Mouse (Mus musculus) retina, postnatal 7 days (tissue): ENCODE measurements at regions not wholly inside any gene's neighbourhood (a gene's known extent, or its start where the extent isn't known, plus 50 kb on each side); places are given as distances from the start of the nearest gene placed in this dataset.

ENCODE experiments used
- DNase-seq: peaks from one replicate; pipeline ENCODE4 v3.0.0-alpha.2; 2012; ENCODE audit warnings: low read depth, low spot score

DNA sequence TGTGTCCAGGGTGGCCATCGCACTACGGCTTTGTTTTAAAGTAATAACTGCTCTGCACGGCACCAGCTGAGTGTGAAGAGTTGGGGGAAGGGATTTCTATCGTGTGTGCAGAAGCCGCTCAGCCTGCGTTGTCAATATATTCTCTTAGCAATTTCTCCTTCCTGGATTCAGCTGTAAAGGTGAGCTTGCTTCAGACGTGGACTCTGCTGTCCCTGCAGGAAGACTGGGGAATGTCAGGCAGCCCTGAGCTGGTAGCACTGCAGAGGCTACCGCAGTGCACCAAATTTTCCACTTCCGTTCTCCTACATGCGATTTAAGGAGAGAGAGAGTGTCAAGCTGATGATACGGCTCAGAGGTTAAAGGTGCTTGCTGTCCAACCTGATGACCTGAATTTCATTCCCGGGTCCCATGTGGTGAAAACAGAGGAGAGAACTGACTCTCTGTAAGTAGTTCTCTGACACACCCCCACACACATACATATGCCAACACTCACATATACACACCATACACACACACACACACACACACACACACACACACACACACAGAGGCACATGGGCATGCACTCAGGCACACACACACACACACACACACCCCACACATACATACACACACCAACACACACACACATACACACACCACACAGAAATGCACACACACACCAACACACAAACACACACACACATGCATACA, 59.9 kb upstream of the Prelid3b start:
- DNase-seq = no peak

DNA sequence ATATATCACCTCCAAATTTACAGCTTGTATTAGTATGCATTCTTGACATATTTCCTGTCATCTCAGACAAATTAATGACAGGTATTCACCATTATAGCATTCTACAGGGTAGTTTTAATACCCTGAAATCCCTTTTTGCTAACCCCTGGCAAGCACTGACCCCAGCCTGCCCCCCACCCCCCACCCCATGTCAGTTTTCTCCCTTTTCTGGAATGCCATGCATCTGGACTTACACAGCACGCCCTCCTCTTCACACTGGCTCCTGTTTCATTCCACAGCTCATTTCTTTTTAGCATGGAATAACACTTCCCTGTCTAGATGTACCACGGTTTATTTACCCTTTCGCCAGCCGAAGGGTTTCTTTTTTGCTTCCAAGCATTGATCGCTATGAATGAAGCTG, 67.8 kb upstream of the Prelid3b start:
- DNase-seq = no peak

DNA sequence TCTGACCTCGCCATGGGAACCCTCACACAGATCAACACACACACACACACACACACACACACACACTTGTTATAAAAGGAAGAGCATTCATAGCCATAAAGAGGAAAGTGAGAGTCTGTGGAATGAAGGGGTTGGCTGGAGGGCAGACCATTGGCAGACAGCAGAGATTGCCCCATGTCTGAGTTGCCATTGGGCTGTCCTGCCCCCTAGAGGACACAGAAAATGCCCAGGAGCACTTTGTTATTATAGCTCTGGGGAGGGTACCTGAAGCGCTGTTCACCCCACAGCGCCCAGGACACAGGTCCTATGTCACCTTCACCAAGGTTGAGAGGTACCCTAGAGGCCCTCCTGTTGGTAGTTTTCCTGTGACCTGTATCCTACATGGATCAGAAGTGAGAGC, 74.3 kb upstream of the Prelid3b start:
- DNase-seq = no peak

DNA sequence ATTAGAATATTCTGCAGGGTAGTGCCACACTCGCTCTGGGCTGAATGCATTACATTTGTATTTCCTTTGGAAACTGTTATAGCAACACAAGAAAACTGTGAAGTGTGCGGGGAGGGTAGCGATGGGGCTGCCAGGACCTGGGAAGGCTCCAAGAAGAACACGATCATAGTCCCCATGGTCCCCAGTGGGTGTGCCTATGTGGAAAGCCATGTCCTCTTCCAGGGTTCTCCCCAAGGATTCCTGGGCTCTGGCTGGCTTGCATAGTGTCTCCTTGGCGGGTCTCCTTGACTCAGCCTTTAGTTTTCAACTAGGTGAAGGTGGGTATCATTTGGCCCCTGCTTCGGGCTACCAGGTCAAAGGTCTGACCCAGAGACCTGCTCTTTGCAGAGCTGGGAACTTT, 74.8 kb upstream of the Prelid3b start:
- DNase-seq = no peak

DNA sequence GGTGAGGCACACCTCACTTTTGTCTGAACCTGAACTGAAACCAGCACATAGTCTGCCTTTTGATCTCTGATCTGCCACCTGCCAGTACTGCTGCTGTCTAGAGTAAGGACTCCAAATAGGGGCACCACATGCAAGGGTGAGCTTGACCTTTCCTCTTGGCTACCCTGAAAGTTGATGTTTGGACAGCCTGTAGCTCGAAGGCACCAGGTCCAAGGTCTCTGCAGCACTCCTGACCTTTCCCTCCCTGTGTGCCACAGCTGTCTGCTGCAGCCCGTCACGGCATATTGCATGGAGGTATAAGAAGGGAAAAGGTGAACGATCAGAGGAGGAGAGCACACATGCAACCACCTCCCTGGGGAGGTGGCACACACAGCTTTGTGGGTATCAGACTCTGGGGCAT, 75.9 kb upstream of the Prelid3b start:
- DNase-seq = no peak

DNA sequence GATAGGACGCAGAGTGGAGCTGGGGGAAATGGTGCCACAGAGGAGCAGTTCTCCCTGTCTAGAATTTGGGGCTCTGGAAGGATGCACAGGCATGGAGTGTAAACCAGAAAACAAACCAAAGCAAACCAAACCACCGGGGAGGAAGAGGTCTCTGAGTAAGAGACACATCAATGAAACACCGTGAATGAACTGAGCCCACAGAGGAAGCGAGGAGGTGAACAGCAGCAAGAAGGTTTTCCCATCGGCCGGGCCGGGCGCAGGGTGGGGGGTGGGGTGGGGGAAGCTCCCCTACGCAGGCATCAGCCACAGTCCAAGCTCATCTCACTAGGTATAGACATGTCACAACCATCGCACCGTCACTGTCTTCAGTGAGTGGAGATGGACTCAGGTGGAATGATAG, 82.9 kb upstream of the Prelid3b start:
- DNase-seq = no peak

GRCm38 (mm10) chr2:174561828-174562429, 81.4 kb upstream of the Zfp831 start:
- peak; percentile 31 for DNase-seq

DNA sequence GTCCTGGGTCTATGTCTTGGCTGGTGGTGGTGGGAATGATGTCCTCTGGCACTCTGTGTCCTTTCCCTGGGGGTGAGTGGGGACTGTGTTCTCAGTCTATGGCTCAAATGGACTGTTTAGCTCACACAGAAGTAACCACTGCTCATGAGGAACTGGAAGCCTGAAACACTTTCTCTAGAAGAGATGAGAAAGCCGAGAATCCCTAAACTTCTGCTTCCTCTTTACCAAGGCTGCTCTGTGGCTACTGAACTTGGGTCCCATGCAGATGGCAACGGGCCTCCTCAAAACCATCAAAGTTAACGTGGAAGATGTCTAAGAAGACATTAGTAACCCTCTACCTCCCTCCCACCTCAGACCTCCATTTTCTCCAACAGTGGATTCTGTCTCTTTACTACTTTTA, 79.4 kb upstream of the Zfp831 start:
- DNase-seq = no peak

GRCm38 (mm10) chr2:174564817-174565216, 78.5 kb upstream of the Zfp831 start:
- DNase-seq = no peak

- no peak for DNase-seq
These were observed 77.4 kb upstream of the Zfp831 start for GRCm38 (mm10) chr2:174565891-174566290.

- no peak for DNase-seq
These were observed 76.6 kb upstream of the Zfp831 start for GRCm38 (mm10) chr2:174566752-174567151.

DNA sequence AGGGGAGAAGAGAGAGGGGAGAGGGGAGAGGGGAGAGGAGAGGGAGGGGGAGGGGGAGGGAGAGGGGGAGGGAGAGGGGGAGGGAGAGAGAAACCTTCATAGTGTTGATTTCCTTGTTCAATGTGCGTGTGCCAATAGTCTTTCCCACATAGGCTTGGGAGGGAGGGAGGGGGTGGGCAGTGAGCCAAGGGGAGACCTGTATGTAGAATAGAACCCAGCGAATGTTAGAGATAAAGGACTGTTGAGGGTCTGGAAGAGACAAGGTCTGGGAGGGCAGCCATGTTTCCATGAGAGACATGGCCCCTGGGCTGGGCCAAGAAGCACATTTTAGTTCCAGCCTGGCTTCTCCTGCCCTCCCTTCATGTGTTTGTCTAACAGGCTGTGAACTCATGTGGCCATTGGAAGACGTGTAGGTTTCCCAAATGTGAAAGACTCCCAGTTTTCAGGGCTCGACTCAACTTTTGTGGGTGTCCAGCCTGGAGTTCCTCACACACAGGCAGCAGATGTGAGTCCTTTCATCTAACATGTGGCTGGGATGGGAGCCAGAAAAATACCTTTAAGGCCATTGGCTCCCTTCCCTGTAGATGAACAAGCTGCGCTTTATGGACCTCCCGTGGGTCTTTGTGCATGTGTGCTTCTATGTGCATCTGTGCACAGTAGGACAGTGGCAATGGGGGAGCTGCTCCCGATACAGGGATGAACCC, 68.4 kb upstream of the Zfp831 start:
- DNase-seq = no peak

DNA sequence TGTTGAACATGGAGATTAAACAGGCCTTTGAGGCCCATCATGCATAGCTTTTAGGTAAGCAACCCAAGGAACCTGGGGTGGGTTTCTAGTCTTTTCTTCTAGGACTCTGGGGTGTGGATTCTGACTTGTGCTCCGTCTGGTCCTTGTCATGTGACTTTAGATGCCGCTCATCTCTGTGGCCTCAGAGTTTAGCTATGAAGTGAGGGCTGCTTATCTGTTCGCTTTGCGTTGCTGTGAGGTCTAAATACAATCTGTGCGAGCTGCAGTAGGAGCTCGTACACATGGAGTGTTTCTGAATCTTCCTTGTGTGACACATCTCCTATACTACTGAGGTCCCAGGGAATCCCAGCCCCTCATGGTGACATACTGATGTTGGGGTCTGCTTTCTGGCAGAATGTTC, 67.8 kb upstream of the Zfp831 start:
- no peak for DNase-seq

DNA sequence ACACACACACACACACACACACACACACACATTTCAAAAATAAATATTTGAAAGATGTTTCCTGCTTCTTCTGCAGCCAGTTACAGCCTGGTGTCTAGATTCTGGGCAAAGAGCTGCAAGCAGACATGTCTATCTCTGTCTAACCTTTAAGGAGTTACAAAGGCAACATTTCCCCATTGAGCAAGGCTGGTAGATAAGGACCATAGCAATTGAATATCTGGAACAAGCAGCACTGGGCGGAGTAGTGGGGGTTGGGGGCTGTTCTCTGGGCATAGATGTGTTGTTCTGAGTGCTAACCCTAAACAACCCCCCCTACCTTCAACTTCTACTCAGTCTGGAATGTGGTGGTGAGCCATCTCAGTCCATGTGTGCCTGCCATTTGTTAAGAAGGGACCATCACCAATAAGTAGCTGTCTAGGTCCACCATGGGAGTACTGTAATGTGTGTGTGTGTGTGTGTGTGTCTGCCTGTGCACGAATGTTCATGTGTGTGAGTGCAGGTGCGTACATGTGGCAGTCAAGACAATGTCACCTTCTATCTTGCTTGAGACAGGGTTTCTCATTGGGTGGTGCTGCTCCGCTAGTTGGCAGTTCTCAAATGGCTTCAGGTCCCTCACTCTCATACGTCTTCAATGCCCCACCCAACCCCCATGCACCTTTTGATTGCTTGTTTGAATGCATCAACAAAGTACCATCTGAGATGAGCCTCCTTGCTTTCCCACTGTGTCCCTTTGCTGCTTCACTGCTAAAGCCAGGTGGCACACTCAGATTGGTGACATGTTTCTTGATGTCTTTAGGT, 62.2 kb upstream of the Zfp831 start:
- no peak for DNase-seq

DNA sequence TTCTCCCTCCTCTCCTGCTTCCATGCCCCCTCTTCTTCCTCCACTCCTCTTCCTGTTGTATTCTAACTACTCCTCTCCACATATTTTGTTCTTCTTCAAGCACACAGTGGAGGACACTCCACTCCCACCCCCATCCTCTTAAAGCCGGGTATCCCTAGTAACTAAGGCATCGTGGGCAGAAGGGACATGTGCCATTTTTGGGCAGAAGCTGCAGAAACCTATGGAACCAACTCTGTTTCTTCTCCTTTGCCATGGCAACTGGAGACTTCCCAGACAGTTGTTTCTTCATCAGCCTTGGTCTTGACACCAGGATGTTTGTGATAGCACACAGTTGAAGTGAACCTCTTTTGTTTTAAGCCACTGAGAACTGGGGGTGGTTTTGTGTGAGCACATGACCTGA, 59.1 kb upstream of the Zfp831 start:
- no peak for DNase-seq
